Mouse (Mus musculus) embryonic facial prominence, embryonic 13.5 days (tissue): ENCODE measurements around the gene Dnajb4. TPM values are rescaled to one million over a fixed set of nuclear protein-coding genes. Genes with fewer than 3 reads are reported as not detected.
"Not testable (repeated sequence)": the region's sequence is repeated elsewhere in the genome, so short reads cannot be mapped to it uniquely, and the experiment has no call there.

Source experiments
- ATAC-seq: fragments of 200-750 bp; cut with Nextera tagmentation; 2 replicates; pipeline ENCODE4 v1.8.0; 2017; ENCODE audit warnings: low read depth; ENCODE audit not compliant: insufficient number of reproducible peaks, insufficient read depth, low FRiP score, low TSS enrichment
- H3K27ac ChIP-seq: fragments of 300-500 bp; sonication (generic); 2 replicates; pipeline ENCODE4 v1.5.1; 2015; ENCODE audit warnings: moderate library complexity, mild to moderate bottlenecking, inconsistent platforms
- H3K27me3 ChIP-seq: fragments of 300-500 bp; sonication (generic); 2 replicates; pipeline ENCODE4 v1.6.1; 2015; ENCODE audit warnings: mild to moderate bottlenecking, inconsistent platforms
- H3K36me3 ChIP-seq: fragments of 300-500 bp; sonication (generic); 2 replicates; pipeline ENCODE4 v1.6.1; 2015; ENCODE audit warnings: mild to moderate bottlenecking, inconsistent platforms
- H3K4me1 ChIP-seq: fragments of 300-500 bp; sonication (generic); 2 replicates; pipeline ENCODE4 v1.6.1; 2015; ENCODE audit warnings: inconsistent platforms
- H3K4me2 ChIP-seq: fragments of 300-500 bp; sonication (generic); 2 replicates; pipeline ENCODE4 v1.6.1; 2015; ENCODE audit warnings: moderate library complexity, mild to moderate bottlenecking, inconsistent platforms
- H3K4me3 ChIP-seq: fragments of 300-500 bp; sonication (generic); 2 replicates; pipeline ENCODE4 v1.5.1; 2015; ENCODE audit warnings: mild to moderate bottlenecking, inconsistent platforms
- H3K9ac ChIP-seq: fragments of 300-500 bp; sonication (generic); 2 replicates; pipeline ENCODE4 v1.6.1; 2015; ENCODE audit warnings: mild to moderate bottlenecking, inconsistent platforms
- H3K9me3 ChIP-seq: fragments of 300-500 bp; sonication (generic); 2 replicates; pipeline ENCODE4 v1.6.1; 2016; ENCODE audit warnings: inconsistent platforms
- WGBS: fragments of 180-500 bp; shearing (Covaris S2); methylation state at CpG from one replicate; pipeline ENCODE4 v1.1.7; 2015; ENCODE audit warnings: mixed read lengths; 5-methylcytosine and 5-hydroxymethylcytosine counted together
- polyA plus RNA-seq: library from polyadenylated mRNA; unstranded; fragments of >200 nt; fragmentation: Nextera tagmentation; extraction: Ambion mirVana; gene quantifications from 2 replicates; pipeline ENCODE4 v1.2.1, GENCODE M21; 2015

The Dnajb4 gene
- 27.9 and 31.7 TPM in 2 replicates for polyA plus RNA-seq

DNA sequence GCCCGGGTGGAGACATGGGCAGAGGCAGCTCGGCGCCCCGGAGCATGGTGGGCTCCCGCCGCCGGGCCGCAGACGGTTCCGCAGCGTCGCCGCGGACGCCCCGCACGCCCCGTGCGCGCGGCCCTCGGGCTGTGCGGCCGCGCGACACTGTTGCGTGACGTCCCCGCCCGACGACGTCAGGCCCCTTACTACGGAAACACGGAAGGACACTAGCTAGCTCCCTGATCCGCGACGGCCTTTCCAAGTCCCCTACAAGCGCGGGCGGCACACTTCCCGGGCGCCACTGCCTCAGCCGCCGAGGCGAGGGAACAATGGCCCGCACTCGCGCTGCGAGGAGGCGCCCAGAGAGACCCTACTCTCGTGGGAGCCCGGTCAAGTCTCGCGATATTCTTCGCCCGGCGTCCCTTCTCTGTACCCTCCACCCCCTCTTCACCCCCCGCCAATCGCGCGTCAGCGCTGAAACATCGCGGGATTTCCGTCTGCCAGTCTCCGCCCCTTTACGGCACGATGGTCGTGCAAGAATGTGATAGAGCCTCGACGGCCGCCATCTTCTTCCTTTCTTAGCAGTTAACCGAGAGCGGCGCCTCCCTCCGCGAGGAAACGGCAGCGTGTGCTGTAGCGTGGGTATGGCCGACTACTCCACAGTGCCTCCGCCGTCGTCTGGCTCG lies at the start of gene Dnajb4, which contains the start of gene Fubp1:
Dnajb4 (minus strand) TSS at position 336 of the 668 bp plus-strand sequence.
Fubp1 (plus strand) TSS at position 456 of the 668 bp plus-strand sequence.
- WGBS = under 1% methylated on average over 85 of the region's 85 CpGs
- no peaks in the 10 kb centered on the region for H3K9me3 ChIP-seq

DNA sequence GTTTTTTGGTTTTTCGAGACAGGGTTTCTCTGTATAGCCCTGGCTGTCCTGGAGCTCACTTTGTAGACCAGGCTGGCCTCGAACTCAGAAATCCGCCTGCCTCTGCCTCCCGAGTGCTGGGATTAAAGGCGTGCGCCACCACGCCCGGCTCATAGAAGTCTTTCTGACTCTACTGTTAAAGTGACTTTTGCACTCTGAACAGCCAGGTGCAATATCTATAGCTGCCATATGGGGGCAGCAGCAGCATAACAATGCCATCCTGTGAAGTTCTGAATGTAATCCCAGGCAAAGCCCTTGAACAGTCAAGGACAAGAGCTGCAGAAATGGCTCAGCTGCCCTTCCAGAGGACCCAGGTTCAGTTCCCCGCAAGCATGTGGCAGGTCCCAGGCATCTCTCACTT lies 49.3 kb upstream of the Dnajb4 start:
- not testable (repeated sequence) for H3K9me3 ChIP-seq, H3K36me3 ChIP-seq, H3K27ac ChIP-seq, ATAC-seq, H3K4me2 ChIP-seq, H3K9ac ChIP-seq, H3K4me3 ChIP-seq
- Histone ChIP-seq H3K4me1 (peaks cover 11% of the 10 kb centered on the region), H3K27me3 (peaks cover 29% of the 10 kb centered on the region)
- WGBS = 45% methylated on average over 8 of the region's 9 CpGs

More for the DNA sequence above, at the start of gene Dnajb4, which contains the start of gene Fubp1:
- Histone ChIP-seq H3K36me3 (no peaks in the 10 kb centered on the region), H3K4me3 (peak within 1 kb of the TSS; percentile 98), H3K4me1 (peaks cover 26% of the 10 kb centered on the region), H3K27me3 (no peaks in the 10 kb centered on the region), H3K4me2 (peak within 1 kb of the TSS; percentile 89), H3K27ac (peak within 1 kb of the TSS; percentile 99), H3K9ac (peak within 1 kb of the TSS; percentile 100)
- peak; percentile 97 for ATAC-seq

DNA sequence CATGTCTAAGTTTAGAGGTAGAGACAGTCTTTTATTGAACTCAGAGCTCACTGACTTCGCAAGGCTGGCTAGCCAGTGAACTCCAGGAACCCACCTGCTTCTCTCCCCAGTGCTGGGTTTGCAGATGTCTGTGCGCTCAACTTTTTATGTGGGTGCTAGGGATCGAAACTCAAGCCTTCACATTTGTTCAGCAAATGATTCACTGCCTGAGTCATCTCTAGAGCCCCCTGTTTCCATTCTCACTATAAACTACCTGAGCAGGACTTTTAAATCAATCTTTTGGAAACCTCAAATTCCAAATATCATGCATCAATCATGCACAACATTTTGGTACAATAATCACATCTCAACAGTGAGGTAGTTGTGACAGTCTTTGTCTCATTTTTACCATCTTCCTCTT lies 47.4 kb upstream of the Dnajb4 start:
- WGBS = 84% methylated on average over 3 of the region's 3 CpGs
- Histone ChIP-seq H3K4me2 (no peak overlapping the region), H3K27ac (no peak overlapping the region), H3K4me1 (peaks cover 11% of the 10 kb centered on the region), H3K36me3 (no peaks in the 10 kb centered on the region), H3K27me3 (peaks cover 13% of the 10 kb centered on the region), H3K9ac (no peak overlapping the region), H3K9me3 (no peaks in the 10 kb centered on the region), H3K4me3 (no peak overlapping the region)
- no peak for ATAC-seq

DNA sequence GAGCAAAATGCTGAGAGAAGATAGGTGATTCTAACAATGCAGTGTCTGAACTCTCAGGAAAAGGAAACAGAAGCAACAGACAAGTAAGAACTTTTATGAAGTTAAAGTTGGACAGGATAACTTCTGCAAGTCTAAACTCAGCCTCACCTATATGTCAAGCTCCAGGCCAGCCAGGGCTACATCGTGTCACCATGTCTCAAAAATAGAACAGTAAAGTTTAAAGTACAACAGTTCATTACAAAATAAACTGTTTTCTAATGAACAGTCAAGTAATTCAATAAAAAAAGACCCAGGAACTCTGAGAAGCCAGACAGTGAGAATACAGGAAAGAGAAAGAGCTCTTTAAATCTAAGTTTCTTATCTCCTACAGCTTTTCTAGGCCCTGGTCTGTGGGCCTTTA lies 40.4 kb upstream of the Dnajb4 start:
- H3K27ac ChIP-seq = no peak overlapping the region
- H3K4me3 ChIP-seq = no peak overlapping the region
- H3K4me2 ChIP-seq = no peak overlapping the region
- ATAC-seq = no peak
- no peaks in the 10 kb centered on the region for H3K9me3 ChIP-seq
- WGBS = 94% methylated on average over 1 of the region's 1 CpGs
- H3K9ac ChIP-seq = no peak overlapping the region
- H3K36me3 ChIP-seq = no peaks in the 10 kb centered on the region; the same call in 1 of the 2 replicates
- H3K4me1 ChIP-seq = no peaks in the 10 kb centered on the region
- no peaks in the 10 kb centered on the region for H3K27me3 ChIP-seq

DNA sequence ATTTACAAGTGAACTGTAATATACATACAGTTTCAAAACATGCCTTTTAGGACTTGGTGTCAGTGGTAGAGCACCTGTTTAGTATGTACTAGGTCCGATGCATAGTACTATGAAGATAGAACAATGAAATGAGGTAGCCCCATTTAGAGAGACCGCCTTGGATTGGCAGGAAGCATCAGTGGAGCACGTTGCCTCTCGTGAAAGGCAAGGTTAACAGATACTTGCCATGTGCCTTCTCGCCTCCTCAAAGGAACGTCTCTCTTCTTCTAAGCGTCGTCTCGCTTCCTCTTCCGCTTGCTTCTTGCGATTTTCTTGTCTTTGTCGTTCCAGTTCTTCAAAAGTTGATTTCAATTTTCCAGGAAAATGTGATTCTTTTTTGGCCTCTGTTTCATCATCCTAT lies 37.6 kb upstream of the Dnajb4 start:
- ATAC-seq = no peak
- no peaks in the 10 kb centered on the region; the same call in 1 of the 2 replicates for H3K36me3 ChIP-seq
- no peak overlapping the region for H3K9ac ChIP-seq
- H3K4me2 ChIP-seq = no peak overlapping the region
- no peak overlapping the region for H3K4me3 ChIP-seq
- H3K4me1 ChIP-seq = no peaks in the 10 kb centered on the region
- H3K27ac ChIP-seq = no peak overlapping the region
- H3K9me3 ChIP-seq = no peaks in the 10 kb centered on the region
- 78% methylated on average over 12 of the region's 12 CpGs for WGBS
- no peaks in the 10 kb centered on the region for H3K27me3 ChIP-seq

DNA sequence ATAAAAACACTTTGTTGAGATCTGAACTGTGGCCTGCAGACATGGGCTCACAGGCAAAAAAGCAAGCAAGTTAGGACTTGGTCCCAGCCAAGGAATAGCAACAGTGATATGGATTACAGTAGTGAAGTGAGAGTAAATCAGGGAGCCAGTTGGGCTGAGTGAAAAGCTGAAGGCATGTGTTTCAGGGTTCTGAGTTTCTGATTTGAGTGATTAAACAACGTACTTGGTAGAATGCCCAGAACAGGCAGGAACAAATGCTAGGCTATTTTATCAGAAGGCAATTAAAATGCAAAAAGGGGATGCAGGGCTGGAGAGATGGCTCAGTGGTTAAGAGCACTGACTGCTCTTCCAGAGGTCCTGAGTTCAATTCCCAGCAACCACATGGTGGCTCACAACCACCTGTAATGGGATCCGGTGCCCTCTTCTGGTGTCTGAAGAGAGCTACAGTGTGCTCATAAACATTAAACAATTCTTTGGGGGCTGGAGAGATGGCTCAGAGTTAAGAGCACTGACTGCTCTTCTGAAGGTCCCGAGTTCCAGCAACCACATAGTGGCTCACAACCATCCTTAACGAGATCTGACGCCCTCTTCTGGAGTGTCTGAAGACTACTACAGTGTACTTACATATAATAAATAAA lies 35.3 kb upstream of the Dnajb4 start:
- H3K27ac ChIP-seq = no peak overlapping the region
- H3K27me3 ChIP-seq = no peaks in the 10 kb centered on the region
- 75% methylated on average over 5 of the region's 5 CpGs for WGBS
- H3K36me3 ChIP-seq = no peaks in the 10 kb centered on the region; the same call in 1 of the 2 replicates
- no peak overlapping the region for H3K4me2 ChIP-seq
- H3K9me3 ChIP-seq = no peaks in the 10 kb centered on the region
- no peak for ATAC-seq
- H3K9ac ChIP-seq = no peak overlapping the region
- no peaks in the 10 kb centered on the region for H3K4me1 ChIP-seq
- no peak overlapping the region for H3K4me3 ChIP-seq

DNA sequence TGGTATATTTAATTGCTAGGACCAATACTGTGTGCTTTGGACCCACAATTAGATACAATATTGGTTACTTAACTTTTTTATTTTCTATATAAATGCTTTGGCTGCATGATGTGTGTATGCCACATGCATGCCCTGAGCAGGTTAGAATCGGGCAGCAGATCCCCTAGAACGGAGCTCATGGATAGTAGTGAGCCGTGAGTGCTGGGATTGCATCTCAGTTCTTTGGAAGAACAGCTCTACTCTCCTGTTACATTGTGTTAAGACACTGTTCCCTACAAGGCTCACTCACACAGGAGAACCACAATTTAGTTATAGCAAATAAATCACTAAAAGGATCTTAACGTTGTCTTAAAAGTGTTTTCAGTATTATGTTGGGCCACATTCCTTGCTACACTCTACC lies 33.2 kb upstream of the Dnajb4 start:
- H3K36me3 ChIP-seq = peaks cover 10% of the 10 kb centered on the region
- H3K4me3 ChIP-seq = no peak overlapping the region
- no peak for ATAC-seq
- no peaks in the 10 kb centered on the region for H3K4me1 ChIP-seq
- WGBS = 79% methylated on average over 4 of the region's 4 CpGs
- H3K27ac ChIP-seq = no peak overlapping the region
- no peaks in the 10 kb centered on the region for H3K9me3 ChIP-seq
- no peaks in the 10 kb centered on the region for H3K27me3 ChIP-seq
- H3K4me2 ChIP-seq = no peak overlapping the region
- no peak overlapping the region for H3K9ac ChIP-seq

DNA sequence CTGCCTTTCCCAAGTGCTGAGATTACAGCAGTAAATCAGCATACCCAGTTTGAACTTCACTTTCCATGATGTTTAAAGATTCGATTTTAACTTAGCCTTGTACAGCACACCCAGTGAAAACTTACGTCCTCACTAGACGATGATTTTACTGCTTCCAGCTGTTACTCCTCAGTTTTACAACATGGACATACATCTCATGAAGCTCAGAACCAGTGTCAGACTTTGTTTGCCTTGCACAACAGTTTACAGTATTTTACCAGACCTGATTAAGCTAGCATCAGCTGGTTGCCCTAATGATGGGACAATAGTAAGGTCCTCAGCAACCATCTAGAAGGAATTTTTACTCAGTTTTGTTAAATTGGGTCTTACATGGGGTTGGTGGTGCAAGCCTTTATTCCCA lies 31.0 kb upstream of the Dnajb4 start:
- H3K9ac ChIP-seq = no peak overlapping the region
- 71% methylated on average over 3 of the region's 3 CpGs for WGBS
- H3K4me1 ChIP-seq = no peaks in the 10 kb centered on the region
- no peak overlapping the region for H3K27ac ChIP-seq
- no peak for ATAC-seq
- H3K4me2 ChIP-seq = no peak overlapping the region
- no peaks in the 10 kb centered on the region for H3K27me3 ChIP-seq
- no peak overlapping the region for H3K4me3 ChIP-seq
- H3K9me3 ChIP-seq = no peaks in the 10 kb centered on the region
- peaks cover 21% of the 10 kb centered on the region for H3K36me3 ChIP-seq

DNA sequence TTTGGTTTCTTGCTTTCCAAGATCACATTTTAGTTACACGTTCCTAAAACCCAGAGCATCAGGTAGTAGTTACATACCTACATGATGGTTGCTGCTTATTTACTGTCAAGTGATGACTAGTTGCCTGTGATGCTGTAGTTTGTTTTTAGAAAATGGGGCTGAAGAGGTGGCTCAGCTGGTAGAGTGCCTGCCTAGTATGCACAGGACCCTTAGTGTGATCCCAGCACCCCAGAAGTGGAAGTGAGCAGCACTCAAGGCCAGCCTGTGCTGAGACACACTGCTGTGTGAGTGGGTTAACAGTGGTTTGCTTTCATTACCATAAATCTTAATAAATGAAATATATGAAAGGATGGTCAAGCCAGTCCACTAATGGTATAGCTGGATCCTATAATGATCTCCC lies 29.5 kb upstream of the Dnajb4 start:
- Histone ChIP-seq H3K4me3 (no peak overlapping the region), H3K4me1 (no peaks in the 10 kb centered on the region), H3K27me3 (no peaks in the 10 kb centered on the region), H3K27ac (no peak overlapping the region), H3K9me3 (no peaks in the 10 kb centered on the region), H3K36me3 (peaks cover 28% of the 10 kb centered on the region), H3K9ac (no peak overlapping the region), H3K4me2 (no peak overlapping the region)
- no peak for ATAC-seq
- WGBS = 91% methylated on average over 1 of the region's 1 CpGs

DNA sequence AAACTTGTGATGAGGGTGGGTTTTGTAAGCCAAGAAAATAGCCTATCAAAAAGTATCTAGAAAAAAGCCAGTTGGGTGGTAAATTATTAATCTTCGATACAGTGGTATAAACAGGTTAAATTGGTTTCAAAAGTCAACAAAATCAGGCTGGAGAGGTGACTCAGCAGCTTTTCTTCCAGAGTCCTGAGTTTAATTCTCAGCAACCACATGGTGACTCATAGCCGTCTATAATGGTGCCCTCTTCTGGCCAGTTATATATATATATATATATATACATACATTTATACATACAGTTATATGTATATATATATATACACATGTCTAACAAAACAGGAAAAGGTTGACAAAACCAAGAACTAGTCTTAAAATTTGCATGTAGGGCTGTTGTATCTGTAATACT lies 28.7 kb upstream of the Dnajb4 start:
- Histone ChIP-seq H3K36me3 (peaks cover 35% of the 10 kb centered on the region), H3K27ac (no peak overlapping the region), H3K4me2 (no peak overlapping the region), H3K4me1 (no peaks in the 10 kb centered on the region), H3K9ac (no peak overlapping the region), H3K27me3 (no peaks in the 10 kb centered on the region), H3K9me3 (no peaks in the 10 kb centered on the region), H3K4me3 (no peak overlapping the region)
- 55% methylated on average over 2 of the region's 2 CpGs for WGBS
- no peak for ATAC-seq

DNA sequence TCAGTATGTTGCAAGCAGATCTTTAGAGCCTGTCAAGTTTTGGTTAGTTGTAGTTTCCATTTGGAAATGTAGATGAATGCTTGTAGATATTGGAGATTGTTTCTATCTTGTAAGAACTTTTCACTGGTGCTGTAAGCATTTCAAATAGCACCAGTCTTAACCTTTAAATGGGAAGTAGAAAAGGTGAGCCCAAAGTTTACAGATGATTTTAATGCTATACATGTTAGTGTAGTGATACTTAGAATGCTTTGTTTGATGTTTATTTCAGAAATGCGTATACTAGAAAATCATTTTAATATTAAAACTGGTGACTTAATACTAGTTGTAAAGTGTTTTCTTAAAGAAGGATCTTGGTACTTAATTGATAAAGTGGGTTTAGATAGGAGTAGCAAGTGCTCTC lies 25.7 kb upstream of the Dnajb4 start:
- Histone ChIP-seq H3K27ac (no peak overlapping the region), H3K27me3 (no peaks in the 10 kb centered on the region), H3K4me3 (no peak overlapping the region), H3K9ac (no peak overlapping the region), H3K4me1 (no peaks in the 10 kb centered on the region), H3K36me3 (peaks cover 56% of the 10 kb centered on the region), H3K9me3 (no peaks in the 10 kb centered on the region), H3K4me2 (no peak overlapping the region)
- no peak for ATAC-seq
- WGBS = 95% methylated on average over 1 of the region's 1 CpGs

DNA sequence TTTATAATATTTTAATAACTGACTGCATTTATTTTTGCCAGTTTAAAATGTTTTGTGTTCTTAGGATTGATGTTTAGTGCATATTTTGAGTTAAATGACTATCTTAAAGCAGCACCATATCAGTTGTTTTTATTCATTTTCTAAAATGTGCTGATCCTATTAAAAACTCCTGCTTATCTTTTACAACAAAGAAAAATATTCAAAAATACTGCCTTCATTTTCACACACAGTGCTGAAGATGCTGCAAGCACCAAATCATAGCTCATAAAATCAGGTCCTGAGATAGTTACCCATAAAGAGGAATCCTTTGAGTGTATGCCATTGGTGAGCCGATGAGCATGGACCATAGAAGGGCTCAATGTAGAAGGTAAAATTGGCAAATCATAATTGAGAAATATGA lies 25.1 kb upstream of the Dnajb4 start:
- WGBS = 94% methylated on average over 1 of the region's 1 CpGs
- no peak overlapping the region for H3K4me3 ChIP-seq
- no peak overlapping the region for H3K27ac ChIP-seq
- H3K4me2 ChIP-seq = no peak overlapping the region
- H3K9ac ChIP-seq = no peak overlapping the region
- H3K36me3 ChIP-seq = peaks cover 59% of the 10 kb centered on the region
- H3K9me3 ChIP-seq = no peaks in the 10 kb centered on the region
- ATAC-seq = no peak
- H3K4me1 ChIP-seq = no peaks in the 10 kb centered on the region
- H3K27me3 ChIP-seq = no peaks in the 10 kb centered on the region
